Mouse (Mus musculus): ENCODE results near the gene Wfdc2. TPM values are rescaled to one million over a fixed set of nuclear protein-coding genes. Genes with fewer than 3 reads are reported as not detected.
"Not testable (repeated sequence)": the region's sequence is repeated elsewhere in the genome, so short reads cannot be mapped to it uniquely, and the experiment has no call there.

Wfdc2 gene
- total RNA-seq, 2 experiments from 2014 or later, result not detected

DNA sequence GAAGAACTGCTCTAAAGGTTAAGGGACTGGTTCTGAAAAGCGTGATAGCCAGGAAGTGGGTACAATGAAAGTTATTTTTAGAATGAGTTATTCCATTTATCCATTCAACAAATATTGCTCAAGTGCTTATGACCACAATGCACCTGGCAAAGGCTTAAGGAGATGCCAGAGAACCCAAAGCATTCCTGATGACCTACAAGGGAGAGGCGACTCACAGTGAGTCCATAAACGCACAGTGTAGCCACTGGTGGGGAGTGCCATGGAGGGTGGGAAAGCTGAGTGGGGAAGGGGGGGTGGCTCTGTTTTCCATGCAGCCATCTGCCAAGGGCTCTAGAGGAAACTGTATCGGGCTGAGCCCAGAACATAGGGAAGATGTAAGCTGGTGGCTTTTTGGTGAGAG lies 12.9 kb upstream of the Wfdc2 start:
- DNase-seq, result no peak

DNA sequence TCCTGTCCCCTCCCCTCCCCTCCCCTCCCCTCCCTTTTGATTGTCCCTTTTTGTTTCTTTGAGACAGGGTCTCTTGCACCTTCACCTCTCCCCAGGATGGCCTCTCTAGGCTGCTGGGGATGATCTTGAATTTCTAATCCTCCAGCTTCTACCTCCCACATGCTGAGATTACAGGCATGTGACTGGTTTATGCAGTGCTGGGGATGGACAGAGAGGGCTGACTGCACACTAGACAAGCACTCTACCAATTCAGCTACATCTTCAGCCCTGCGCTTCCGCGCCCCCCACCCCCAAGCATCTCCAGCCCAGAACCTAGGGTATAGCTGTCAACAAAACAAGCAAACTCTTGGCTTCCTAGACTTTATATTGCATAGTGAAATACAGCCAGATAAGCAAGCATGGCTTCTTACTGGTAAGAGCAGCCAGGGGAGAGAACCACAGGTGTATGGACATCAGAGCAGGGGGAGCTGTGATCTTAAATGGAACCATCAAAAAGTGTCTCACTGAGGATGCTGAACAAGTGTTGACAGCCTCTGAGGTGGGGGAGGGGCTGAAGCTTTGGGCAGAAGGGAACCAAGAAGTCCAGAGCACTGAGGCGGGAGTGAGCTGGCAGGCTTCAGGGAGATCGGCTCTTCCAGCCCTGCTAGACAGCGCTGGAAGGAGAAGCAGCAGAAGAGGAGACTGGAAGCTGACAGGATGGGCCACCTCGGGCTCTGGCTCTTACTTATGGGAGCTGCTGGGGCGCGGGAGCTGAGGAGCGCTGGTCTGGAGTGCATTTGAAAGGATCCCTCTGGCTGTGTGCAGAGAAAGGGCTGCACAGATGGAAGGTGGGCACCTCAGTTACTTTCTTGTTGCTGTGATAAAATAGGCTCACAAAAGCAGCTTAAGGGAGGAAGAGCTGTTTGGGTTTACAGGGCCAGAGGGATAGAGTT lies 12.0 kb upstream of the Wfdc2 start:
- peak in 1 of 2 experiments; percentile 13 for DNase-seq

DNA sequence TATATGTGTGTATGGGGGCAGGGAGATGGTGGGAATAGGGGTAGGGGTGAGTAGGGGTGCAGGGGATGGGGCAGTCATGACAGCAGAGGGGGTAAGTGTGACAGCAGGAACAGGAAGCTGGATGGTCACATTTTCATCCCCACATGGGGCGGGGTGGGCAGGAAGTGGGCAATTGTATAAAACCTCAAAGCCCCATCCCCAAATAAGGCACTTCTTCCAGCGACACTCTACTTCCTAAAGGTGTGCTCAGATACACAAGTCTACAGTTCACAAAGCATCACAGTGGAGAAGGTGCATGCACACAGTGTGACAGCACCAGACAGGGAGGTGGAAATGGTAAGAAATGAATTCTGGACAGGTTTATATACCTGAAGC lies 11.3 kb upstream of the Wfdc2 start:
- DNase-seq, result no peak

DNA sequence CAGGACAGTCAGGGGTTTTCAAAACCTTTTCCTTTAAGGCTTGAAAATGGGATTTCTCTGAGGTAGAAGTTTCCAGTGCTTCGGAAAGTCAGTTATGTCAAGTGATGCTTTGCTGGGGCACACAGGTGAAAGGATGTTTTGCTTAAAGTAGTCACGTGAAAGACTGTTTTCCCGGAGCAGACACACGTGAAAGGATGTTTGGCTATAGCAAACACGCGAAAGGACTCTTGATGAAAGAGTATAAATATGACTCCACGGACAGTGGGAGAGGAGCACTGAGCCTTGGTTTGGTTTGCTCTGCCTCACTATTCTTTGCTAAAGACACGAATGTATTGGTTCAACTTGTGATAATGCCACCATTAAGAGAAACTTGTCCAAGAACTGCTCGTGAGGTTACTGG lies 10.7 kb upstream of the Wfdc2 start:
- no peak for DNase-seq

DNA sequence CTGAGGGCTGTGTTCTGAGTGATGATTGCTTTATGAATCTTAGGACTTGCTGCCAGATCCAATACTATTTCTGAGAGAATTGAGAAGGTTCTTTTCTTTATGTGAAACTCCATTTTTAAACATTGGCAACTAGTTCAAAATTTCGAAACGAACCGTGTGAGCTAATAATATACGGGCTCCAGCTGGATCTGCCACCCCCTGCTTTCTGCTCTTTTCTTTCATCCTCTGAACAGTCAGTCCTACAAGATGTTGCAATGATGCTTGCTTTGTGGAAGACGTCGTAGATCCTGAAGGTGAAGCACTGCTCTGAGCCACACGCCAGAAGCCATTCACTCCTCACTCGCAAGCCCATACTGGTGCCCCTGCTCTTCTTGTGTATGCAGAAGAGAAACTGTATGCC lies 3.8 kb upstream of the Wfdc2 start:
- peak; percentile 6 to 34 for DNase-seq

DNA sequence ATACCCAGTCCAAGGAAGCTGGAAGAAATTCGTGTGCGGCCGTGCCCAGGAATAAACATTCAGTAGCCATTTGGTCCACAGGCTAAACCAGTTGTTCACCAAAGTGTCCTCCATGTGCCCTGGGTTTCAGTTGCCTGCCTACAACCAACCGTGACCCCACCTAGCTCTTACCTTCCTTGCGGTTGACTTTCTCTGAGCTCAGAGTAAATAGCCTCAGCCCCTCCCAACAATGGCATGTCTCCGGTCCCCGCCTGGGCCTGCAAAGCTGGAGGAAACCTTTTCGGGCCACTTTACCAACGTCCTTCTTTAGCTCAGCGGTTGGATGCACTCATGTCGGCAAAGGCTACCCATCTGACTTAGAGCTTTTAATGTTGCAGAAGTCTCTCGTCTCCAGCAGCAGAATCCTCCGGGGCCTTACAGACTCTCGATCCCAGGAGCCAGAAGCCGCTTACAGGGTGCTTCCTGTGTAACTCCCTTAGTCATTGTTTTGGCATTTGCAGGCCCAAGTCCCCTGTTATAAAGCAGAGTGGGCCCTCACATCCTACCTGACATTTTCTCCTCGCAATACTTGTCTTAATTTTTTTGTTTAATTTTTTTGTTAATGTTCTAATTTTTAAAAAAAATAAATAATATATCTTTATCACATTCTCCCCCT lies 3.1 kb upstream of the Wfdc2 start:
- no peak for DNase-seq

DNA sequence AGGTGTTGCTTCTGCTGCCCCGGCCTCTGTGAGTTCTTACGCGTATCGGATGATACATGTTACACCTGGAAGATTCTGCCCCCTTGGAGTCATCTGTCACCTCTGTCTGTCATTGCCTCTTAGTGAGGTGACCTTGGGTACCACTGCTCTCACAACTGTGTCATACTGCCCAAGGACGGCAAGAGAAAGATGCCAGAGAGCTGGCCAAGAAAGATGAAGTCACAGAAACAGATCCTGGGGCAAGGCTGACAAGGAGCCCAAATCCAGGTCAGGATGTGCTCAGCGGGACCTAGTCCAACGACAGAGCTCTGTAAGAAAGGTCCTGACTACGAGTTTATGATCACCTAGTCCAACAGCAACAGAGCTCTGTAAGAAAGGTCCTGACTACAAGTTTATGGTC lies 2.1 kb upstream of the Wfdc2 start:
- DNase-seq, result no peak

DNA sequence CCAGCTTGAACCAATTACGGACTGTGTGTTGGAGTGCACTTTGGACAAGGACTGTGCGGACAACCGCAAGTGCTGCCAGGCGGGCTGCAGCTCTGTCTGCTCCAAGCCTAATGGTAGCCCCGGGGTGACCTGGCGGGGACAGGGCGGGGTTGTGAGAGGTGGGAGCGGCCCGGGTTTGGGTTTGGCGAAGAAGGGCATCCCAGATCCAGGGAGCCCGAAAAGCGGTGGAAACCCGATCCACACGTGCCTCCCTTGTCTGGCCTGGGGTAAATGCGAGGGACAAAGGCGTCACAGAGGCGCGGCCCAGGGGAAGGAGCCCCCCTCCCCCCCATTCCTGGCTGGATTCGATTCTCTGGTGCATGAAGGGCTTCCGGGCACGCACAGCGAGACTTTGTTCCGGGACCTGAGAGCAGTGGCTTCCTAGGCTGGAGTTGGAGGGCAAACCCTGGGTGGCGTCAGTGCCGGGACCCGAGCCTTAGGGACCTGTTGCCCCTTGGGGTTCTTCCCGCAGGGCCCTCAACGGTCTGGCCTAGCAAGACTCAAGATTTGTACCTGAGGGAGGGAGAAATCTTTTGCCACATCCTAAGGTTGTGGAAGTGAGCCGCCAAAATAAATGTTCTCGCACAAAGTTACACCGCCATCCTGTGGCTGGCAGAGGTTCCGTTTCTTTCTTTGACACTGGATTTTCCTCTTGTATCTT lies 1.3 kb downstream of the Wfdc2 start:
- DNase-seq, result peak; percentile 16 to 19

DNA sequence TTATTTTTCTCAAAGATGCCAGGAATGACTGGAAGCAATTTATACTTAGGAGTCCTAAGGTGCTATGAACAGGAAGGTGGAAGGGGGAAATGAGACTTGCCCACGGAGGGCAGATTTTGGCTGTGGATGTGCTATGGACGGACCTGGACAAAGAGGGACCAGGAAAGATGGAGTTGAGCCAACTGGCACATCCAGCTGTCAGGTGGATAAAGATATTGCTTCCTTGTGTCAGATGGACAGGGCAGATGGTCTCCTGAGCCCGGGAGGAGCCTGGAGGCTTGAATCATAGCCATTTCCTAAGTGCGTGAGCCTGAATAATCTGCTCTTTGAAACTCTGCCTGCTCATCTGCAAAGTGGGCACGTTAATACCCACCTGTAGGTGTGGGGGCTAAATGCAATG lies 2.1 kb downstream of the Wfdc2 start:
- no peak for DNase-seq

DNA sequence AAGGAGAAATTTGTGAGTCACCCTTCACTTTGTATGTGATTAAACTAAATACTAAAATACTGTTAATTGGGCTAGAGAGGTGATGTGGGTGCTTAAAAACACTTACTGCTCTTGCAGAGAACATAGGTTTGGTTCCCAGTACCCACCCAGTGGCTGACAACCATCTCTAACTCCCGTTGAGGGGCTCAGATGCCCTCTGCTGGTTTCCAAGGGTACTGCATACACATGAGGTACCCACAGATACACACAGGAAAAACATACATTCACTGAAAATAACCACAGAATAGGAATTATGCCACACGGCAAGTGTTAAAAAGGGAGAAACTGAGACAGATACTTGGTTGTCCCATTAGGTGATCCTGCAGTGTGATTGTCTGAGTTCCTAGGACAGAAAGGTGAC lies 4.8 kb downstream of the Wfdc2 start:
- no peak for DNase-seq

DNA sequence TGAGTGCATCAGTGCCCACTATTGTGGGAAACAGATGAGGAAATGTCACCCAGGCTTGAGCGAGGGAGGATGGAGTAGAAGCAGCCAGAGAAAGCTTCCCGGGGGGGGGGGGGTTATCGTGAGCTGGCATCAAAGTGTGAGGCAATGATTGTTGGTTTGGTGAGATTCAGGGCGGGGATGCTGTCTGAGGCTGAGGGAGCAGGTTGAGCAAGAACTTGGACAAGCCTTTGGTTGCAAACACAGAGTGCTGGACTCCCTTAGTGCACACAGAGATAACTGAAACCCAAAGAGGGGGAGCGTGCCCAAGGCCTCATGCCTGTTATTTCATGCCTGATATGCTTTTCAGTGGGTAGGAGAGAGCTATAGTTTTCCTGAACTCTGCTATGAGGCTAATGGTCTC lies 5.2 kb downstream of the Wfdc2 start:
- DNase-seq, result no peak

DNA sequence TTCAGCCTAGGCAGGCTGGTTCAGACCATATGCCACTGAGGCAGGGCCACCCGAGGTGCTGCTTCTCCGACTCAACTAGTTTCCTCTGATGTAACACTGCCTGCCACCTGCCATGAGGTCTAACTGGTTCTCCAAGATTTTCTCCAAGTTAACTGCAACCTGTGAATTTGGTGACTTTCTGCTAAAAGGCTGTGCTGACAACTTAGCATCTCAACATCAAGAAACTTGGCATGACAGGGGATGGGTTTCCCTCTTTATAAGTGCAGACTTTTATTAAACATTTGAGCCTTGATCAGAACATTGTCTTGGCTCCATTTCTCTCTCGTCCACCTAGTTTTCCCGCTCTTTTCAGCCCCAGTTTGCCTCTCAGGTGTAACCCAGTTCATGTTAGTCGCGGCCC lies 11.1 kb downstream of the Wfdc2 start, which contains the start of gene Spint3:
Gene Spint3 (minus strand): TSS at position 101 of the 400 bp plus-strand sequence.
- not testable (repeated sequence) for DNase-seq

DNA sequence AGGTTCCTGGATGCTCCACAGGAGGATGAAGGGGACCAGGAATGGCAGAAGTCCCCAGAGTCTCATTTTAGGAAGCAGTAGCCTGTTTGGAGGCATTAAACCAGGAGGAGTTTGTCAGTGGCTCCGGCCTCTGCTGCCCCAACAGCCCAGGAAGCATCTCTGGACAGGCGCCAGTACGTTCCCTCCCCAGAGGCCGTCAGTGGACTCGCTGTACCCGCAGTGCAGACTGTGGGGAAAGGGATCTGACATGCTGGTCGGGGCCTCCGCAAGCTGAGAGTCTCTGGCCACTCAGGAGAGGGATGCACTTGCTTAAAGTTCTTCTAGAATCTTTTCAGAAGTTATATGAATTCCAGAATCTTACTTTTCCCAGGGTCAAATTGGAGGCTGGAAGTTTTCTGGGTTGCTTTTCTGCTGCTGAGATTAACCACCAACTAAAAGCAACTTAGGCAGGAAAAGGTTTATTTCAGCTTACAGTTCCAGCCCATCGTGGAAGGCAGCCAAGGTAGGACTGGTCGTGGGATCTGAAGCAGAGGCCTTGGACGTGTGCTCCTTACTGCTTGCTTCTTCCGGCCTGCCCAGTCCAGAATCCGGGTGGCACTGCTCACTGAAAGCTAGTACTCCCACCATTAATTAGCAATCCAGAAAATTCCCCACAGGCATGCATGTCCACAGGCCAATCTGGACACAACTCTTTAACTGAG lies 23.0 kb downstream of the Wfdc2 start, which contains the start of gene Wfdc6a:
Gene Wfdc6a (minus strand): TSS at position 423 of the 701 bp plus-strand sequence.
- not testable (repeated sequence) for DNase-seq

DNA sequence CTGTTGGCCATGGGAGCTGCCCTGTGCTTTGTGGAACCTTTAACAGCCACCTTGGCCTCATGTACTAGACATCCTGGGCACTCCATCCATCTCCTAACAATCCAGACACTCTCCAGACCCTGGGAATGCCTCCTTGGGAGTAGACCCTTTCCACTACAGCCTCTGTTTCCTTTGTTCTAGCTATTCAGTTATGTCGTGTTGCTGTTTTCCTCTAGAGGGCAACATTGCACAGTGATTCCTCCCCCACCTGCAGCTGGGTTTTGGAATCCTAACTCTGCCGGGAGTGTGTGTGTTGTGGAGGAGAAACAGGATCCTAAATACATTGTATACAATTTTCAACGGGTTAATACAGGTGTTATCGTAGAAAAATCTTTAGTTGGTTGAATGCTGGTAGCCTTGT lies 29.8 kb downstream of the Wfdc2 start:
- peak; percentile 5 to 18 for DNase-seq

DNA sequence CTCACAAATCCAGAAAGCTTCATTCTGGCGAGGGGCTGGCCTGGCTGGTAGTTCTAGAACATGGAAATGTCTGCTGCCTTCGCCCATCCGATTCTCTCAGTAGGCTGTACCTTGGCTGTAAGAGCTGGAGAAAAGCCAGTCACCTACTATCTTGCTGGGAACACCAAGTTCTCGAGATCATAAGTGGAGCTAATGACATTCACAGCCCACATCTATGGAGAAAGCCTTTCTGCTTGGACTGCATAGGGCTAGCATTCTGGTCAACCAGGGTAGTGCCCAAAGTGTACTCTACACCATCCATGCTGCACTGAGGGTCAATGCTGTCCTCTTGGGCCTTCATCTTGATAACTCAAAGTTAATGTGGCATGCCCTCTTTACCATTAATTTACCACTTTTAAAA lies 31.3 kb downstream of the Wfdc2 start, which contains the start of gene Eppin:
Gene Eppin (minus strand): TSS at position 101 of the 400 bp plus-strand sequence.
- DNase-seq, result no peak

DNA sequence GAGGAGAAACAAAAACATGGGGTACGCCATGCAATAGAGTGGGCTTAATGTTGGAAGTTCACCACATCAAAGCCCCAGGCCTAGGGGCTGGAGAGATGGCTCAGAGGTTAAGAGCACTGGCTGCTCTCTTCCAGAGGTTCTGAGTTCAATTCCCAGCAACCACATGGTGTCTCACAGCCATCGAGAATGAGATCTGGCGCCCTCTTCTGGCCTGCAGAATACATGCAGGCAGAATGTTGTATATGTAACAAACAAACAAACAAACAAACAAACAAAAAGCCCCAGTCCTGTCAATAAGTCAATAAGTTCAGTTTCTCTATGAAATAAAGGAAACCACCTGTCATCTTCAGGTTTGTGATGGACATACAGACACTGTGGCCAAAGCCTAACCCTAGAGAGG lies 38.0 kb downstream of the Wfdc2 start:
- DNase-seq, result no peak

DNA sequence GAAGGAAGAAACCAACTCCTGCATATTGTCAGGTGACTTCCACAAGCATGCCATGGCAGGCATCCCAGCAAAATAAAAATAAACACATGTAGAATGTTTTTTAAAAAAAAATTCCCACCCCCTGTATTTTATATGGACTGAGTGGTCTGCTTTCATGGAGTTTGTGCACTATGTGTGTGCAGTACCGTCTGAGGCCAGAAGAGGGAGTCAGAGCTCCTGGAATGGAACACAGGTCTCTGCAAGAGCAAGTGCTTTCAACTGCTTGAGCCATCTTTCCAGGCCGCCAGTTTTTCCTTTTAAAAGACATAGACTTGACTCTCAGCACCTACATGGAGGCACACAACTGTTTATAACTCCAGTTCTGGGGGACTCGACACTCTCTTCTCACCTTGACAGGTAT lies 41.3 kb downstream of the Wfdc2 start:
- DNase-seq, result no peak

DNA sequence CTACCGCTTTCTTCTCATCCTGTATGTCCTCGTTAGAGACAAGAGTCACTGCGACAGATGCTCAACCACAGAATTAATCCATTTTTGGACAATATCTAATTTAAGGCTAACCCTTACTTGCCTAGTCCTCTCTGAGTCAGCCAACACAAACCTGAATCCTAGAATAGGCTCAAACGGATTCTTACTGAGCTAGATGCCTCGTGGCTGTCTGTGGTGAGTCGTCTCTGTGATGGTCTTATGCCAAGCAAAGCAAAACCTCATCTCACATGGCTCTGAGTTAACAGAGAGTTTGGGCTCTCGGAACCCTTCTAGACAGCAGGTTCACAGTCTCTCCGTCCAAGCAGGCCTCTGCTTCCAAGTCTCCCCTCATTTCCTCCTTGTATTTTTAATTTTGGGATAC lies 42.2 kb downstream of the Wfdc2 start:
- DNase-seq, result no peak

DNA sequence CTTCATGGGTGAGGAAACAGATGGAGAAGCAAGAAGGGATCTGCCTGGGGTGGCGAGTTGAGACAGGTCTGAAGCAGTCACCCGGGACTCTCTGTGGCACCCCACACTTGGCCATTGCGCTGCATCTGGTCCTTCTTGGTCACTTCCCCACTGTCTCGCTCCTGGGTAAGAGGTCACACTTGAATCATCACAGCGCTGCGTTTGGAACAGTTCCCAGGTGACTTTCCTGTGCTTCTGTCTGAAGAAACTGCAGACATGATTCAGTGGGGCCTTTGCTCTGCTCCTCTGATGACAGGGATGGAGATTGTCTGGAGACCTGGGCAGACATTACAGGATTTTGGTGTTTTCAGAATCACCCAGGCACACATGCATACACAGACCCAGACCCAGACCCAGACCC lies 46.6 kb downstream of the Wfdc2 start:
- DNase-seq, result no peak

DNA sequence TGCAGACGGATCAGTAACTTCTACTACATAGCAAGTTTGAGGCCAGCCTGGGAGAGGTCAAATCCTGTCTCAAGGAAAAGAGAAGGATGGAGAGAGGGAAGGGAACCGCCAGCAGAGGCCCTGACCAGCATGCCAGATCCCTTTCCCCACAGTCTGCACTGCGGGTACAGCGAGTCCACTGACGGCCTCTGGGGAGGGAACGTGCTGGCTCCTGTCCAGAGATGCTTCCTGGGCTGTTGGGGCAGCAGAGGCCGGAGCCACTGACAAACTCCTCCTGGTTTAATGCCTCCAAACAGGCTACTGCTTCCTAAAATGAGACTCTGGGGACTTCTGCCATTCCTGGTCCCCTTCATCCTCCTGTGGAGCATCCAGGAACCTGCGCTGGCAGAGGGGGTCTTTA lies 51.3 kb downstream of the Wfdc2 start, which contains the start of the genes Wfdc6b and Wfdc8:
Gene Wfdc6b (plus strand): TSS at position 52 of the 400 bp plus-strand sequence.
Gene Wfdc8 (minus strand): TSS at position 156 of the 400 bp plus-strand sequence.
- not testable (repeated sequence) for DNase-seq

DNA sequence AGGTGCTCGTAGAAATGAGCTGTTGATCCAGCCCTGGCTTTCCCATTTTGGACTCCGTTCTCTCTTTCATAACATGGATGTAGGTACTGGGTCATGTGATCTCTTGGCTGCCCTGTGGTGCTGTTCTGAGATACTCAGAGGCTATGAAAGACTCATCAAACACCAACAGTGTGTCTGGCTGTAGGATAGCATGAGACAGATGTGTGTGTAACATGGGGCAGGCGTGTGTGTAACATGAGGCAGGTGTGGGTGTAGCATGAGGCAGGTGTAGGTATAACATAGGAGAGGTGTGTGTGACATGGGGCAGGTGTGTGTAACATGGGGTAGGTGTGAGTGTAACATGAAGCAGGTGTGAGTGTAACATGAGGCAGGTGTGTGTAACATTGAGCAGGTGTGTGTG lies 53.2 kb downstream of the Wfdc2 start:
- no peak for DNase-seq
